Mouse (Mus musculus): ENCODE results near the gene Sash1. TPM values are rescaled to one million over a fixed set of nuclear protein-coding genes. Genes with fewer than 3 reads are reported as not detected.

Sash1 gene
- total RNA-seq (2023): 1 to 10 TPM; 3.2 to 4.1 TPM

DNA sequence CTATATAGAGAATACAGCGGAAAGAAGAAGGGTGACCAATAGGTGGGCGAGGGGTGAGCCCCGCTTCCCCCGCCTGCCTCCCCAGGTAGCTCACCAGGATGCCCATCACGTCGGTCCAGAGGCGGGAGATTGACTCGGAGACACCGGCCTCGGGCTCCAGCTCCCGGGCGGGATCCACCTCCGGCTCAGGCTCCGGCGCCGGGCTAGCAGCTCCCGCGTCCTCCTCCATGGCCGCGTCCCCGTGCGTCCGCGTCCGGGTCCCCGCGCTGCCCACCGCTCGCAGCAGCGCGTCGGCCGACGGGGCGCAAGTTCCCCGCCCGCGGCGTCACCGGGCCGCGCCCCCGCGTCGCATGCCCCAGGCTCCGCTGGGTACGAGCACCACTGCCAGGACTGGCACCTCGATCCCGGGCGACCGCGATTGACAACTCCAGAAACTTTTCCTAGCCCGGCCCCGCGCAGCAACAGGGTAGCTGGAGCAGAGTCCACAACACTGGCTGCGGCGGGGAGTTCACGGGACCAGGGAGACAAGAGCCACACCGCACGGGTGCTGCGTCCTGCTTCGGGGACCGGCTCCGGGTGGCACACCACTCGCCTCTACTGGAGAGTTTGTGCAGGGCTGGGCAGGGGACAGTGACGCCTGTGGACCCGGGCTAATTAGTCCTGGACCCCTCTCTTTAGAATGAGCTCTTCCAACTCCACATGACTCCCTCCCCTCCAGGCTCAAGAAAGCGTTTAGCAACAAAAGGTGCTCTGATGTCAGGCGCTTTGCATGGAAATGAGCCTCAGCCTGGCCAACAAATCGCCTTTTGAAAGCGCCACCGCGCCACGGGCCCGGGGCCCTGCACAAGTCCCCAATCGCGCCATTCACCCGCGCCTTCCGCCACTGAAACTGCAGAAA lies at the start of gene Sash1:
Gene Sash1 (minus strand): TSS at position 441 of the 898 bp plus-strand sequence.

